Mouse (Mus musculus): ENCODE results near the gene Syngr1. TPM values are rescaled to one million over a fixed set of nuclear protein-coding genes. Genes with fewer than 3 reads are reported as not detected.

The Syngr1 gene
- polyA plus RNA-seq, 1 experiment from 2014 or later = 15.8 TPM

GRCm38 (mm10) chr15:80058151-80058550, 33.0 kb upstream of the Syngr1 start:
- Histone ChIP-seq H3K4me1 (no peaks in the 10 kb centered on the region; the same call in 1 of the 2 replicates), H3K36me3 (no peaks in the 10 kb centered on the region), H3K27me3 (replicated peaks) (no peaks in the 10 kb centered on the region), H3K9me3 (no peaks in the 10 kb centered on the region), H3K9ac (no peak overlapping the region), H3K4me3 (no peak overlapping the region), H3K4me2 (replicated peaks) (no peak overlapping the region), H3K27ac (no peak overlapping the region)
- ATAC-seq (ENCODE audit: low FRiP score, low read depth) = no peak
- 89% methylated on average over 7 of the region's 7 CpGs for WGBS

- Histone ChIP-seq H3K9ac (no peak overlapping the region), H3K9me3 (no peaks in the 10 kb centered on the region), H3K27ac (no peak overlapping the region), H3K4me2 (replicated peaks) (no peak overlapping the region), H3K4me1 (no peaks in the 10 kb centered on the region; the same call in 1 of the 2 replicates), H3K27me3 (replicated peaks) (0 out of 2 replicates have a peak, but pooled peaks cover 4% of the 10 kb centered on the region), H3K36me3 (no peaks in the 10 kb centered on the region), H3K4me3 (no peak overlapping the region)
- 76% methylated on average over 7 of the region's 7 CpGs for WGBS
- no peak for ATAC-seq (ENCODE audit: low FRiP score, low read depth)
Observed at GRCm38 (mm10) chr15:80059606-80060005, 31.5 kb upstream of the Syngr1 start.

GRCm38 (mm10) chr15:80060356-80061070, 30.6 kb upstream of the Syngr1 start:
- H3K4me2 ChIP-seq (replicated peaks) = no peak overlapping the region
- no peak overlapping the region for H3K27ac ChIP-seq
- H3K27me3 ChIP-seq (replicated peaks) = 0 out of 2 replicates have a peak, but pooled peaks cover 4% of the 10 kb centered on the region
- 95% methylated on average over 8 of the region's 8 CpGs for WGBS
- no peaks in the 10 kb centered on the region; the same call in 1 of the 2 replicates for H3K4me1 ChIP-seq
- no peak overlapping the region for H3K4me3 ChIP-seq
- H3K9ac ChIP-seq = no peak overlapping the region
- no peak for ATAC-seq (ENCODE audit: low FRiP score, low read depth)
- H3K9me3 ChIP-seq = no peaks in the 10 kb centered on the region
- no peaks in the 10 kb centered on the region for H3K36me3 ChIP-seq

- Histone ChIP-seq H3K4me2 (replicated peaks) (no peak overlapping the region), H3K27ac (no peak overlapping the region), H3K9ac (no peak overlapping the region), H3K27me3 (replicated peaks) (0 out of 2 replicates have a peak, but pooled peaks cover 4% of the 10 kb centered on the region), H3K4me1 (no peaks in the 10 kb centered on the region; the same call in 1 of the 2 replicates), H3K4me3 (no peak overlapping the region), H3K9me3 (no peaks in the 10 kb centered on the region), H3K36me3 (no peaks in the 10 kb centered on the region)
- no peak for ATAC-seq (ENCODE audit: low FRiP score, low read depth)
- WGBS = 91% methylated on average over 4 of the region's 4 CpGs
Observed at GRCm38 (mm10) chr15:80061071-80061550, 30.0 kb upstream of the Syngr1 start.

GRCm38 (mm10) chr15:80062339-80062738, 28.8 kb upstream of the Syngr1 start:
- ATAC-seq (ENCODE audit: low FRiP score, low read depth) = no peak
- Histone ChIP-seq H3K36me3 (no peaks in the 10 kb centered on the region), H3K27me3 (replicated peaks) (peaks cover 6% of the 10 kb centered on the region; the same call in 1 of the 2 replicates), H3K9ac (no peak overlapping the region), H3K27ac (no peak overlapping the region), H3K4me3 (no peak overlapping the region), H3K4me1 (no peaks in the 10 kb centered on the region), H3K4me2 (replicated peaks) (no peak overlapping the region), H3K9me3 (no peaks in the 10 kb centered on the region)
- WGBS = 74% methylated on average over 8 of the region's 9 CpGs

GRCm38 (mm10) chr15:80062821-80063220, 28.3 kb upstream of the Syngr1 start:
- peaks cover 8% of the 10 kb centered on the region; the same call in 1 of the 2 replicates for H3K27me3 ChIP-seq (replicated peaks)
- no peak overlapping the region for H3K4me2 ChIP-seq (replicated peaks)
- H3K9ac ChIP-seq = no peak overlapping the region
- no peaks in the 10 kb centered on the region for H3K9me3 ChIP-seq
- no peaks in the 10 kb centered on the region for H3K36me3 ChIP-seq
- no peak for ATAC-seq (ENCODE audit: low FRiP score, low read depth)
- 39% methylated on average over 5 of the region's 5 CpGs for WGBS
- no peaks in the 10 kb centered on the region for H3K4me1 ChIP-seq
- no peak overlapping the region for H3K27ac ChIP-seq
- H3K4me3 ChIP-seq = no peak overlapping the region

GRCm38 (mm10) chr15:80064965-80065364, 26.2 kb upstream of the Syngr1 start:
- Histone ChIP-seq H3K4me1 (no peaks in the 10 kb centered on the region), H3K4me3 (no peak overlapping the region), H3K9ac (no peak overlapping the region), H3K4me2 (replicated peaks) (no peak overlapping the region), H3K36me3 (no peaks in the 10 kb centered on the region), H3K27me3 (replicated peaks) (peaks cover 8% of the 10 kb centered on the region; the same call in 1 of the 2 replicates), H3K27ac (no peak overlapping the region), H3K9me3 (no peaks in the 10 kb centered on the region)
- ATAC-seq (ENCODE audit: low FRiP score, low read depth) = no peak
- 69% methylated on average over 5 of the region's 5 CpGs for WGBS

- Histone ChIP-seq H3K9me3 (no peaks in the 10 kb centered on the region), H3K36me3 (no peaks in the 10 kb centered on the region), H3K4me1 (no peaks in the 10 kb centered on the region), H3K4me3 (no peak overlapping the region), H3K4me2 (replicated peaks) (no peak overlapping the region), H3K27ac (no peak overlapping the region), H3K9ac (no peak overlapping the region), H3K27me3 (replicated peaks) (peaks cover 8% of the 10 kb centered on the region; the same call in 1 of the 2 replicates)
- no peak for ATAC-seq (ENCODE audit: low FRiP score, low read depth)
- WGBS = 12% methylated on average over 13 of the region's 13 CpGs
Observed at GRCm38 (mm10) chr15:80065414-80065813, 25.7 kb upstream of the Syngr1 start.

GRCm38 (mm10) chr15:80066538-80066937, 24.6 kb upstream of the Syngr1 start:
- Histone ChIP-seq H3K9ac (no peak overlapping the region), H3K36me3 (no peaks in the 10 kb centered on the region), H3K27ac (no peak overlapping the region), H3K4me2 (replicated peaks) (no peak overlapping the region), H3K27me3 (replicated peaks) (peaks cover 8% of the 10 kb centered on the region; the same call in 1 of the 2 replicates), H3K4me1 (no peaks in the 10 kb centered on the region), H3K9me3 (no peaks in the 10 kb centered on the region), H3K4me3 (no peak overlapping the region)
- no peak for ATAC-seq (ENCODE audit: low FRiP score, low read depth)
- WGBS = 57% methylated on average over 3 of the region's 3 CpGs

- Histone ChIP-seq H3K9me3 (no peaks in the 10 kb centered on the region), H3K4me3 (no peak overlapping the region), H3K9ac (no peak overlapping the region), H3K4me1 (no peaks in the 10 kb centered on the region), H3K36me3 (no peaks in the 10 kb centered on the region), H3K27me3 (replicated peaks) (peaks cover 4% of the 10 kb centered on the region; the same call in 1 of the 2 replicates), H3K4me2 (replicated peaks) (no peak overlapping the region), H3K27ac (no peak overlapping the region)
- 57% methylated on average over 4 of the region's 4 CpGs for WGBS
- no peak for ATAC-seq (ENCODE audit: low FRiP score, low read depth)
Observed at GRCm38 (mm10) chr15:80069171-80069570, 22.0 kb upstream of the Syngr1 start.

GRCm38 (mm10) chr15:80070095-80070644, 21.0 kb upstream of the Syngr1 start:
- Histone ChIP-seq H3K4me2 (replicated peaks) (no peak overlapping the region), H3K4me3 (no peak overlapping the region), H3K36me3 (no peaks in the 10 kb centered on the region), H3K4me1 (no peaks in the 10 kb centered on the region), H3K9ac (no peak overlapping the region), H3K27ac (no peak overlapping the region), H3K9me3 (no peaks in the 10 kb centered on the region), H3K27me3 (replicated peaks) (peaks cover 4% of the 10 kb centered on the region; the same call in 1 of the 2 replicates)
- ATAC-seq (ENCODE audit: low FRiP score, low read depth) = no peak
- WGBS = 62% methylated on average over 8 of the region's 8 CpGs

- Histone ChIP-seq H3K4me1 (no peaks in the 10 kb centered on the region), H3K4me2 (replicated peaks) (no peak overlapping the region), H3K9me3 (no peaks in the 10 kb centered on the region), H3K9ac (no peak overlapping the region), H3K27ac (no peak overlapping the region), H3K36me3 (peaks cover 7% of the 10 kb centered on the region), H3K27me3 (replicated peaks) (peaks cover 4% of the 10 kb centered on the region; the same call in 1 of the 2 replicates), H3K4me3 (no peak overlapping the region)
- 50% methylated on average over 9 of the region's 9 CpGs for WGBS
- ATAC-seq (ENCODE audit: low FRiP score, low read depth) = no peak
Observed at GRCm38 (mm10) chr15:80071951-80072437, 19.1 kb upstream of the Syngr1 start.
